Mouse (Mus musculus) adrenal gland (tissue): ENCODE data around the gene Slc39a13.
"Not testable (repeated sequence)": the region's sequence is repeated elsewhere in the genome, so short reads cannot be mapped to it uniquely, and the experiment has no call there.

Source experiments
- intact Hi-C: fragments of 180-260 bp; cut with DNase I; formaldehyde crosslinking; loops from one replicate; pipeline ENCODE4 v1.15.1; 2025

Slc39a13 gene

DNA sequence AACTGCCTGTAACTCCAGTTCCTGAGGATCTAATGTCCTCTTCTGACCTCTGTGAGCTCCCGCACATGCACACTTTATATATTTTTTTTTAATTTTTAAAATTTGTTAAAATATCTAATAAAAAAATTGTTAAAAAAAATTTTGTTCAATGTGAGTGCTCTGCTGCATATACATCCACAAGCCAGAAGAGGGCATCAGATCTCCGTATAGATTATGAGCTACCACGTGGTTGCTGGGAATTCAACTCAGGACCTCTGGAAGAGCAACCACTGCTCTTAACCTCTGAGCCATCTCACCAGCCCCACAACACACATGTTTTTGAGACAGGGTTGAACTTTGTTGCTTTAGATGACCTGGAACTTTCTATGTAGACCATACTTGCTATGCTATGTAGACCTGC lies 37.2 kb downstream of the Slc39a13 start:
- intact Hi-C loops: no loop called here

DNA sequence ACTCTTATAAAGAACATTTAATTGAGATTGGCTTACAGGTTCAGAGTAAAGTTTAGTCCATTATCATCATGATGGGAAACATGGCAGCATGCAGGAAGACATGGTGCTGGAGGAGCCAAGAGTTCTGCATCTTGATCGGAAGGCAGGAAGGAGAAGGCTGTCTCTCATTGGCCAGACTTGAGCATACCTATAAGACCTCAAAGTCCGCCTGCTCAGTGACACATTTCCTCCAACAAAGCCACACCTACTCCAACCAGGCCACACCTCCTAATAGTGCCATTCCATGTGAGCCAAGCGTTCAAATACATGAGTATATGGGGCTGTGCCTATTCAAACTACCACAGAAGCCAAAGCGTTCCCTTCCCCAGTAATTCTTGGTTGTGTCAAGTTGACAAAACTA lies 39.0 kb downstream of the Slc39a13 start:
- intact Hi-C loops: no loop called here

GRCm38 (mm10) chr2:91027391-91028214 lies 42.6 kb downstream of the Slc39a13 start:
- intact Hi-C loops: no loop called here

DNA sequence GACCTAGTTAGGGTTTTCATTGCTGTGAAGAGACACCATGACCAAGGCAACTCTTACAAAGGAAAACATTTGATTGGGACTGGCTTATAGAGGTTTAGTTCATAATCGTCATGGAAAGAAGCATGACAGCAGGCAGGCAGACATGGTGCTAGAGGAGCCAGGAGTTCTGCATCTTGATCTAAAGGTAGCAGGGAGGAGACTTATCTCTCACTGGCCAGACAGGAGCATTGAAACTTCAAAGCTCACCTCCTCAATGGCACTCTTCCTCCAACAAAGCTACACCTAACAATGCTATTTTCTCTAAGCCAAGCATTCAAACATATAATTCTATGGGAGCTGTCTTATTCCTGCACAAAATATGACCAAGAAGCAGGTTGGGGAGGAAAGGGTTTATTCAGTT lies 43.7 kb downstream of the Slc39a13 start:
- intact Hi-C loops: no loop called here

- intact Hi-C loops: no loop called here
Measured at GRCm38 (mm10) chr2:91025081-91025516, 45.1 kb downstream of the Slc39a13 start.

DNA sequence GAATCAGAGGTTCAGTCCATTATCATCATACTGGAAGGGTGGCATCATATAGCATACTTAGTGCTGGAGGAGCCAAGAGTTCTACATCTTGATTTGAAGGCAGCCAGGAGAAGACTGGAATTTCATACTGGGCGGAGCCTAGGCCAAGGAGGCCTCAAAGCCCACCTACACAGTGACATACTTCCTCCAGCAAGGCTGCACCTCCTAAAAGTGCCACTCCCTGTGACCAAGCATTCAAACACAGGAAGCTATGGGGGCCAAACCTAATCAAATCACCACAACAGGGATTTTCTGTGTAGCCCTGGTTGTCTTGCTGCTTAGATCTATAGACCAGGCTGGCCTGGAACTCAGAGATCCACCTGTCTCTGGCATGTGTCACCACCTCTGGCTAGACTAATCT lies 46.3 kb downstream of the Slc39a13 start:
- intact Hi-C loops: no loop called here

GRCm38 (mm10) chr2:91023131-91023530 lies 47.1 kb downstream of the Slc39a13 start:
- intact Hi-C loops: no loop called here

DNA sequence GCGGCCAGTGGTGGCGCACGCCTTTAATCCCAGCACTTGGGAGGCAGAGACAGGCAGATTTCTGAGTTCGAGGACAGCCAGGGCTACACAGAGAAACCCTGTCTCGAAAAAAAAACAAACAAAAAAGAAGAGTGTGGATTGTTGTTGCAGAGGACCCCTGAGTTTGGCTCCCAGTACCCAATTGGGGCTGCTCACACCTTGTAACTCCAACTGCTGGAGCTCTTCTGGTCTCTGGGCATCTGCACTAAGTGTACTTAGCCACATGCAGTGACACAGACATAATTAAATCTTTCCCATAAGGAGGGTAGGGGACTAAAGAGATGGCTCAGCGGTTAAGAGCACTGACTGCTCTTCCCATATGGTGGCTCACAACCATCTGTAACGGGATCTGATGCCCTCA lies 48.0 kb downstream of the Slc39a13 start:
- intact Hi-C loops: not testable (repeated sequence)

DNA sequence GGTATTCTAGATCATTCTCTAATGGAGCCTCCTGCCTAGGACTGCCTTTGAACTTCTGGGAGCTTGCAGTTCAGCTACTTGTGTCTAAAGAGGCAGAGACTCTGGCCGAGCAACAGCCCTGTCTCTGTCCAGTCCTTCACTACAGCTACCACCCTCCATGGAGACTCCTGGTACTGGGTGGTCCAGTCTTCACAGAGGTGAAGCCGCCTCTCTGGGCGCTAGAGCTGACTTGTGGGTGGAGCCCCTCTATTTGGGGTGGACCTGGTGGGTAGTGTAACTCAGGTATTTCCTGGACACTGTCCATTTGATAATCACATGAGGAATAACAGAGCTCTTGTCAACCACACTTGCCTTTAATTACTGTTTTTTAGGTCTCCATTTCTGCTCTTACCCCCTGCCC lies 50.3 kb downstream of the Slc39a13 start:
- intact Hi-C loops: no loop called here

GRCm38 (mm10) chr2:91018061-91018788 lies 52.0 kb downstream of the Slc39a13 start:
- intact Hi-C loops: no loop called here

DNA sequence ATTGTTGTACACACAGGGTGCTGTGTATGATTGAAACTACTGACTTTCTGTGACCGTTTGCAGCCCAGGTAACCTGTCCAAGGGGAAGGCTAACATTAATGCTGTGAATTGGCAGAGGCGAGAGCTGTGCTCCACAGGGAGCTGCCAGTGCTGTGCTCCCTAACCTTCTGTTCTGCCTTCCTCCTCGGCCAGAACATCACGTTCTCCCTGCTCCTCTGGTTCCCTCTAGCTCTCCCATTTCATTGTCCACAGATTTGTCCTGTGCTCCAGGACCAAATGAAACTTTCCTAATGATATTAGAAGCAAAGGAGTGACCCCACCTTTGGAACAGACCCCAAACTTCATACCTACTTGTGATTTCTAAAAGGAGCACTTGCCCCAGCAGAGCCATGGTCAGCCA lies 54.8 kb downstream of the Slc39a13 start:
- intact Hi-C loops: no loop called here

DNA sequence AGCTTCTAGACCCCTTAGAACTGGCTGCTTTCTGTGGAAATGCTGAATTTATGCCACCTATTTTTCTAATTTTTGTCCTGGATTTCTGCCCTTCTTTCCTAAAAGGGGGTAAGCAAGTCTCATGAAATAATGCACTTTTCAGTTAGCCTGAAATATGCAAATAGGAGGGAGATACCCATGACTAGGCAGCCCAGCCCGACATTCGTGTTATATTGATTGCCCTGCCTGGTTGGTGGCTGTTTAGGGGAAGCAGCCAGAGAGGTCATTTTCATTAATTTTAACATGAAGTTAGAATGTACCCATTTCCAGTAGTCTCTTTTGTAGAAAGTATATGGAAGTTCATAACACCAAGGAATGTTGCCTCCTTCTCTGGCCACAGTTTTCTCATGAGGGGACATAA lies 56.3 kb downstream of the Slc39a13 start:
- intact Hi-C loops: no loop called here
